Mouse (Mus musculus): Measurements from ENCODE around the gene 4930432K21Rik. TPM values are rescaled to one million over a fixed set of nuclear protein-coding genes. Genes with fewer than 3 reads are reported as not detected.

Gene 4930432K21Rik
- total and polyA plus RNA-seq, 3 experiments: 0.09 TPM; not detected in 2

GRCm38 (mm10) chr8:84205073-84205472 lies 57.2 kb downstream of the 4930432K21Rik start:
- Histone ChIP-seq H3K27ac (ENCODE audit: insufficient read depth, low read depth) (no peak overlapping the region), H3K4me1 (ENCODE audit: control insufficient read depth in 1 of 2, insufficient read depth in 2 of 2) (peaks cover 17 to 53% of the 10 kb centered on the region in 2 experiments), H3K79me2 (replicated peaks; ENCODE audit: control insufficient read depth, extremely low read depth, insufficient read depth, poor library complexity, severe bottlenecking) (peaks cover 28% of the 10 kb centered on the region), H3K4me2 (ENCODE audit: insufficient read depth, low read depth, poor library complexity, severe bottlenecking) (no peak overlapping the region), H3K9me3 (replicated peaks; ENCODE audit: low read length) (no peaks in the 10 kb centered on the region), H3K9ac (ENCODE audit: insufficient read depth, low read depth) (no peak overlapping the region), H3K4me3 (replicated peaks in 1 of 3; ENCODE audit: low read depth in 2 of 3, low read length in 2 of 3, poor library complexity in 1 of 3) (no peak overlapping the region), H3K27me3 (replicated peaks) (no peaks in the 10 kb centered on the region), H3K36me3 (replicated peaks in 1 of 2; ENCODE audit: control insufficient read depth in 1 of 2, insufficient read depth in 1 of 2, low read length in 1 of 2) (peaks cover 31 to 52% of the 10 kb centered on the region in 2 experiments)
- dilution Hi-C loops (cut with MboI; ENCODE audit: extremely low pct_ligation_motif_present, extremely low pct_unique_long_range_greater_than_20kb, low sequenced_read_pairs) (no loop called here), in situ Hi-C loops (cut with MboI; ENCODE audit: low pct_ligation_motif_present, low pct_unique_long_range_greater_than_20kb, low sequenced_read_pairs) (loop anchor here (25.0 kb wide), 1 partner anchor 157 kb away; no protein-coding TSS in a partner anchor)
- no peak for TF ChIP-seq ZMIZ1 (IDR thresholded peaks at IDR 0.05; ENCODE audit: low read depth, low read length)
- no peak for TF ChIP-seq SMC3 (IDR thresholded peaks at IDR 0.05; ENCODE audit: low read depth, low read length)
- TF ChIP-seq POLR2A (IDR thresholded peaks at IDR 0.05; ENCODE audit: low read depth, low read length): no peak
- no peak for TF ChIP-seq BHLHE40 (IDR thresholded peaks at IDR 0.05; ENCODE audit: low read depth, low read length)
- TF ChIP-seq ZNF384 (IDR thresholded peaks at IDR 0.05; ENCODE audit: low read depth, low read length): no peak
- TF ChIP-seq TCF12 (IDR thresholded peaks at IDR 0.05; ENCODE audit: low read depth, low read length): no peak
- no peak for TF ChIP-seq NRF1 (IDR thresholded peaks at IDR 0.05; ENCODE audit: low read depth, low read length)
- no peak for TF ChIP-seq GABPA (IDR thresholded peaks at IDR 0.05; ENCODE audit: insufficient replicate concordance, low read depth, low read length)
- DNase-seq (ENCODE audit: extremely low read depth): no peak

- H3K36me3 ChIP-seq (replicated peaks in 1 of 2; ENCODE audit: control insufficient read depth in 1 of 2, insufficient read depth in 1 of 2, low read length in 1 of 2): peaks cover 41 to 66% of the 10 kb centered on the region in 2 experiments
- no peak overlapping the region for H3K4me3 ChIP-seq (replicated peaks in 1 of 3; ENCODE audit: low read depth in 2 of 3, low read length in 2 of 3, poor library complexity in 1 of 3)
- no peaks in the 10 kb centered on the region for H3K9me3 ChIP-seq (replicated peaks; ENCODE audit: low read length)
- in situ Hi-C loops (cut with MboI; ENCODE audit: low pct_ligation_motif_present, low pct_unique_long_range_greater_than_20kb, low sequenced_read_pairs): loop anchor here (25.0 kb wide), 1 partner anchor 156 kb away; no protein-coding TSS in a partner anchor
- no peaks in the 10 kb centered on the region for H3K27me3 ChIP-seq (replicated peaks)
- peaks cover 23% of the 10 kb centered on the region for H3K79me2 ChIP-seq (replicated peaks; ENCODE audit: control insufficient read depth, extremely low read depth, insufficient read depth, poor library complexity, severe bottlenecking)
- no peak overlapping the region for H3K9ac ChIP-seq (ENCODE audit: insufficient read depth, low read depth)
- H3K27ac ChIP-seq (ENCODE audit: insufficient read depth, low read depth): no peak overlapping the region
- DNase-seq (ENCODE audit: extremely low read depth): no peak
- dilution Hi-C loops (cut with MboI; ENCODE audit: extremely low pct_ligation_motif_present, extremely low pct_unique_long_range_greater_than_20kb, low sequenced_read_pairs): no loop called here
- no peak for TF ChIP-seq USF1 (IDR thresholded peaks at IDR 0.05; ENCODE audit: low read depth, low read length)
- H3K4me1 ChIP-seq (ENCODE audit: control insufficient read depth in 1 of 2, insufficient read depth in 2 of 2): peaks cover 14 to 51% of the 10 kb centered on the region in 2 experiments
- no peak overlapping the region for H3K4me2 ChIP-seq (ENCODE audit: insufficient read depth, low read depth, poor library complexity, severe bottlenecking)
Observed at GRCm38 (mm10) chr8:84206666-84207065, 58.8 kb downstream of the 4930432K21Rik start.

GRCm38 (mm10) chr8:84207811-84208210 lies 60.0 kb downstream of the 4930432K21Rik start:
- Histone ChIP-seq H3K4me1 (ENCODE audit: control insufficient read depth in 1 of 2, insufficient read depth in 2 of 2) (peaks cover 12 to 39% of the 10 kb centered on the region in 2 experiments), H3K4me2 (ENCODE audit: insufficient read depth, low read depth, poor library complexity, severe bottlenecking) (no peak overlapping the region), H3K27ac (ENCODE audit: insufficient read depth, low read depth) (peak overlapping the region; percentile 60), H3K36me3 (replicated peaks in 1 of 2; ENCODE audit: control insufficient read depth in 1 of 2, insufficient read depth in 1 of 2, low read length in 1 of 2) (peaks cover 51 to 71% of the 10 kb centered on the region in 2 experiments), H3K4me3 (replicated peaks in 1 of 3; ENCODE audit: low read depth in 2 of 3, low read length in 2 of 3, poor library complexity in 1 of 3) (no peak overlapping the region), H3K79me2 (replicated peaks; ENCODE audit: control insufficient read depth, extremely low read depth, insufficient read depth, poor library complexity, severe bottlenecking) (peaks cover 13% of the 10 kb centered on the region), H3K9ac (ENCODE audit: insufficient read depth, low read depth) (no peak overlapping the region), H3K9me3 (replicated peaks; ENCODE audit: low read length) (no peaks in the 10 kb centered on the region), H3K27me3 (replicated peaks) (no peaks in the 10 kb centered on the region)
- DNase-seq (ENCODE audit: extremely low read depth): no peak
- in situ Hi-C loops (cut with MboI; ENCODE audit: low pct_ligation_motif_present, low pct_unique_long_range_greater_than_20kb, low sequenced_read_pairs): loop anchor here (25.0 kb wide), 1 partner anchor 154 kb away; no protein-coding TSS in a partner anchor
- dilution Hi-C loops (cut with MboI; ENCODE audit: extremely low pct_ligation_motif_present, extremely low pct_unique_long_range_greater_than_20kb, low sequenced_read_pairs): no loop called here
- TF ChIP-seq NELFE (IDR thresholded peaks at IDR 0.05; ENCODE audit: low read depth, low read length) (no peak), NRF1 (IDR thresholded peaks at IDR 0.05; ENCODE audit: low read depth, low read length) (no peak), PAX5 (IDR thresholded peaks at IDR 0.05; ENCODE audit: low read length) (no peak), POLR2AphosphoS2 (IDR thresholded peaks at IDR 0.05; ENCODE audit: low read depth, low read length) (0 out of 2 replicates have a peak, but pooled peaks have one; percentile 40), ETS1 (conservative IDR thresholded peaks at IDR 0.05; ENCODE audit: low read depth, low read length) (peak; percentile 29; the same call in 1 of the 2 replicates), SIN3A (IDR thresholded peaks at IDR 0.05; ENCODE audit: low read length) (no peak), HCFC1 (IDR thresholded peaks at IDR 0.05; ENCODE audit: low read depth, low read length) (0 out of 2 replicates have a peak, but pooled peaks have one; percentile 29), GABPA (IDR thresholded peaks at IDR 0.05; ENCODE audit: insufficient replicate concordance, low read depth, low read length) (no peak), UBTF (IDR thresholded peaks at IDR 0.05; ENCODE audit: low read depth, low read length) (no peak), MEF2A (IDR thresholded peaks at IDR 0.05; ENCODE audit: borderline replicate concordance, low read depth, low read length) (no peak), CTCF (conservative IDR thresholded peaks at IDR 0.05 in 1 of 2, IDR thresholded peaks at IDR 0.05 in 1 of 2; ENCODE audit: low read depth in 2 of 2, low read length in 2 of 2) (no peak), TCF12 (IDR thresholded peaks at IDR 0.05; ENCODE audit: low read depth, low read length) (peak; percentile 39; the same call in 1 of the 2 replicates), ZNF384 (IDR thresholded peaks at IDR 0.05; ENCODE audit: low read depth, low read length) (no peak), ELF1 (IDR thresholded peaks at IDR 0.05; ENCODE audit: low read depth, low read length) (peak; percentile 63), EP300 (IDR thresholded peaks at IDR 0.05; ENCODE audit: low read length) (no peak), JUN (IDR thresholded peaks at IDR 0.05; ENCODE audit: insufficient read depth, low read depth, low read length) (peak; percentile 30; the same call in 1 of the 2 replicates), MAZ (IDR thresholded peaks at IDR 0.05; ENCODE audit: low read depth, low read length) (no peak), MAX (IDR thresholded peaks at IDR 0.05; ENCODE audit: low read length) (no peak), MAFK (IDR thresholded peaks at IDR 0.05; ENCODE audit: insufficient replicate concordance, low read length) (no peak), KAT2A (IDR thresholded peaks at IDR 0.05; ENCODE audit: insufficient replicate concordance, low read length) (no peak)
